Mouse (Mus musculus) forebrain, embryonic 12.5 days (tissue): ENCODE measurements around the gene Majin. TPM values are rescaled to one million over a fixed set of nuclear protein-coding genes. Genes with fewer than 3 reads are reported as not detected.

Experiments
- ATAC-seq: fragments of 200-750 bp; cut with Nextera tagmentation; 2 replicates; pipeline ENCODE4 v1.8.0; 2017; ENCODE audit warnings: moderate TSS enrichment; ENCODE audit not compliant: low FRiP score
- H3K27ac ChIP-seq: fragments of 300-500 bp; sonication (generic); 2 replicates; pipeline ENCODE4 v1.5.1; 2016; ENCODE audit warnings: mild to moderate bottlenecking
- H3K27me3 ChIP-seq: fragments of 300-500 bp; sonication (generic); 2 replicates; pipeline ENCODE4 v1.6.1; 2016; ENCODE audit warnings: mild to moderate bottlenecking
- H3K36me3 ChIP-seq: fragments of 300-500 bp; sonication (generic); replicated peaks from 2 replicates; pipeline ENCODE4 v1.6.1; 2016; ENCODE audit warnings: mild to moderate bottlenecking
- H3K4me1 ChIP-seq: fragments of 300-500 bp; sonication (generic); 2 replicates; pipeline ENCODE4 v1.6.1; 2016
- H3K4me2 ChIP-seq: fragments of 300-500 bp; sonication (generic); 2 replicates; pipeline ENCODE4 v1.6.1; 2016; ENCODE audit warnings: mild to moderate bottlenecking, moderate library complexity
- H3K4me3 ChIP-seq: fragments of 300-500 bp; sonication (generic); replicated peaks from 2 replicates; pipeline ENCODE4 v1.5.1; 2016; ENCODE audit warnings: mild to moderate bottlenecking
- H3K9ac ChIP-seq: fragments of 300-500 bp; sonication (generic); 2 replicates; pipeline ENCODE4 v1.6.1; 2016; ENCODE audit warnings: mild to moderate bottlenecking
- H3K9me3 ChIP-seq: fragments of 300-500 bp; sonication (generic); 2 replicates; pipeline ENCODE4 v1.6.1; 2016
- WGBS: fragments of 180-500 bp; shearing (Covaris S2); methylation state at CpG from one replicate; pipeline ENCODE4 v1.1.7; 2016; 5-methylcytosine and 5-hydroxymethylcytosine counted together
- polyA plus RNA-seq: library from polyadenylated mRNA; unstranded; fragments of >200 nt; fragmentation: Nextera tagmentation; extraction: Ambion mirVana; gene quantifications from 2 replicates; pipeline ENCODE4 v1.2.1, GENCODE M21; 2016

Gene Majin
- polyA plus RNA-seq, 1 experiment from 2014 or later = not detected

GRCm38 (mm10) chr19:6231036-6231435, 46.8 kb downstream of the Majin start:
- no peak for ATAC-seq
- Histone ChIP-seq H3K9ac (peak overlapping the region; percentile 17; the same call in 1 of the 2 replicates), H3K27me3 (no peaks in the 10 kb centered on the region), H3K36me3 (peaks cover 65% of the 10 kb centered on the region), H3K4me2 (no peak overlapping the region), H3K4me3 (no peak overlapping the region), H3K9me3 (no peaks in the 10 kb centered on the region), H3K4me1 (peaks cover 17% of the 10 kb centered on the region), H3K27ac (no peak overlapping the region)
- WGBS = 85% methylated on average over 2 of the region's 2 CpGs

DNA sequence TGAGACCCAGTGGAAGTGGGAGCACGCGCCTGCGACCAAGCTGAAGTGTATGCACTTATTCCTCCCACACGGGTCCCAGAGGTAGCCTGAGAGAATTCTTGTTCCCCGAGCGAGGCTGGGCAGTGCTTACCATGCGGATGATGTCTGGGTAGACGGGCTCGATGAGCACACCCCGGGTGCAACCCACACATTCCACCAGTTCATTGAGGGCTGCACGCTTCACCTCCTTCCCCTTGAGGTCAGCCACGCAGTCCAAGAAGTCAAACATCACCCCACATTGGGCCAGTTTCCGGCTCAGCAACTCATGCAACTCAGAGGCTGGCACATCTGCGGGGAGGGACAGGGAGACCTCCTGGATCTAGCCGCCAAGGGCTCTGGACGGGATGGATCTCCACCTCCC, 49.5 kb downstream of the Majin start:
- 91% methylated on average over 16 of the region's 16 CpGs for WGBS
- Histone ChIP-seq H3K9me3 (no peaks in the 10 kb centered on the region), H3K4me2 (no peak overlapping the region), H3K4me3 (no peak overlapping the region), H3K27ac (no peak overlapping the region), H3K36me3 (peaks cover 47% of the 10 kb centered on the region), H3K9ac (no peak overlapping the region), H3K27me3 (no peaks in the 10 kb centered on the region), H3K4me1 (peaks cover 18% of the 10 kb centered on the region)
- no peak for ATAC-seq

DNA sequence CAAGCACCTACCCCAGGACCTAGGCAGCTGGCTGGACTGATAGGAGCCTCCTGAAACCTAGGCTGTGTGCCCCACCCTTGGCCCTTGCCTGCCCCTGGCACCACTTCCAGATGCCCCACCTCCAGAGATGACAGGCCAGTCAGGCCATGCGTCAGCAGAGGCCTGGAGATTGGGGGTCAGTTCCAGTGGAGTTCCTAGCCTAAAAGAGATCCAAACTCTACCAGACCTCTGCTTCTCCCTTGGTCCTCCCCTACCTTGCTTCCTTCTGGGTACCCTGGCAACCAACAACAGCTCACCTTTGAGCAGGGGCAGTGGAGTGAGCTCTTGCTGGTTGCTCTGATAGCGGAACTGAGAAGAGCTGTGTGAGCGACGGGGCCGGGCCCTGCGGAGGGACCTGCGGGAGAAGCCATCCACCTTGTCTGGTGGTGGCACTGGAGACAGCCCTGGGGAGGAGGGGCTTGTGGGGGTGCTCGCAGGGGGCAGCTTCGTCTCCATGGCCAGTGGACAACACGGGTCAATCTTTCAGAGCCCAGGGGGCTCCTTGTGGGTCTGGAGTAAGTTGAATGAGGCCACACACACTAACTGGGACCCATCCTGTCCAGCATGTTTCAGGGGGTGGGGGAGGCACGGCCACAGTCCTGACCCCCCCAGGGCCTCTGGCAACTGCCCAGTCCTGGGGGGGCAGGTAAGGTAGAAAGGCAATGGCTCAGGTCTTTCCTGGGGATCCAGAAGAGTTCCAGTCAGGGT, 50.3 kb downstream of the Majin start:
- peaks cover 39% of the 10 kb centered on the region for H3K36me3 ChIP-seq
- no peak for ATAC-seq
- H3K9ac ChIP-seq = peak overlapping the region; percentile 80
- peak overlapping the region; percentile 75 for H3K4me2 ChIP-seq
- no peak overlapping the region for H3K27ac ChIP-seq
- no peaks in the 10 kb centered on the region for H3K9me3 ChIP-seq
- WGBS = 63% methylated on average over 10 of the region's 11 CpGs
- peaks cover 18% of the 10 kb centered on the region for H3K4me1 ChIP-seq
- H3K4me3 ChIP-seq = peak overlapping the region; percentile 72
- no peaks in the 10 kb centered on the region for H3K27me3 ChIP-seq

GRCm38 (mm10) chr19:6235084-6236052, 51.2 kb downstream of the Majin start, which contains the start of gene Ppp2r5b:
Ppp2r5b (minus strand) TSS chr19:6235872.
- peak; percentile 94 for ATAC-seq

GRCm38 (mm10) chr19:6236053-6236441, 51.9 kb downstream of the Majin start:
- H3K9ac ChIP-seq = peak overlapping the region; percentile 80
- 0% methylated on average over 9 of the region's 9 CpGs for WGBS
- peak overlapping the region; percentile 75 for H3K4me2 ChIP-seq
- peak overlapping the region; percentile 95 for H3K27ac ChIP-seq
- H3K36me3 ChIP-seq = peaks cover 25% of the 10 kb centered on the region
- peaks cover 20% of the 10 kb centered on the region for H3K4me1 ChIP-seq
- no peaks in the 10 kb centered on the region for H3K9me3 ChIP-seq
- peak; percentile 91 for ATAC-seq
- H3K4me3 ChIP-seq = peak overlapping the region; percentile 72
- H3K27me3 ChIP-seq = no peaks in the 10 kb centered on the region

More at GRCm38 (mm10) chr19:6235084-6236052, 51.2 kb downstream of the Majin start, which contains the start of gene Ppp2r5b:
- Histone ChIP-seq H3K9me3 (no peaks in the 10 kb centered on the region), H3K27me3 (no peaks in the 10 kb centered on the region), H3K4me2 (peak within 1 kb of the TSS; percentile 75), H3K4me3 (peak within 1 kb of the TSS; percentile 72), H3K9ac (peak within 1 kb of the TSS; percentile 80), H3K27ac (peak within 1 kb of the TSS; percentile 95), H3K4me1 (peaks cover 18% of the 10 kb centered on the region), H3K36me3 (peaks cover 32% of the 10 kb centered on the region)
- WGBS = 1% methylated on average over 48 of the region's 48 CpGs

DNA sequence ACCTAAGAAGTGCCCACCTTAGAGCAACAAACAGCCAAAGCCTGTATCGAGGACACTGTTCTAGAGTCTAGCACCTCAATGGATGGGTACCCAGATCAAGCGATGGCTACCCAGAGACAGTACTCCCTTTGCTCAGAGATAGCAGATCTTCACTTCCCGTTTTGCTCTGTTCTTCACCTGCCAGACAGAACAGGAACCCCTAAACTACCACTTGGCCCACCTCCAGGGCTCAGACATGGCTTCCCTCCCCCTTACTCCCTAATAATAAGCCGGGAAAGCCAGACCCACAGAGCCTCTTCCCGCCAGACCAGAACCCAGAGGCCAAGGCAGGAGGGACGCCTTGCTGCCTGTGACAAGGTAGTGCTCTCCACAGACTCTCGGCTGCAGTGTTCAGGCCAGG, 52.7 kb downstream of the Majin start:
- Histone ChIP-seq H3K27ac (no peak overlapping the region), H3K4me3 (no peak overlapping the region)
- 66% methylated on average over 7 of the region's 7 CpGs for WGBS

DNA sequence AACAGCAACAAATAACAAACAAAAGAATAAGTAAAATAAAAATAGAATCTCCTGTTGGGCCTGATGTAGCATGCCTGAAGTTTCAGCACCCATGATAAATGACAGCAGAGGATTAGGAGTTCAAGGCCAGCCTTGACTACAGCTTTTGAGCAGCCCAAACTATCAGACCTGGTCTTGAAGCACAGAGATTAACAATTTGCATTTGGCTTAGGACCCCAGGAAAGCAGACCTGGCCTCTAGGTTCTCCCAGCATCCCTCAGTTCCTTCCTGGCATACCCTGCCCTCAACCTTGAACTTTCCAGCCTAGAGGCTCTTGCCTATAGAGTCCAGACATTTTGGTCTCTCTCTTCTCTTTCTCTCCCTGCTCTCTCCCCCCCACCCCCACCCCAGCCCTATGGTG, 54.6 kb downstream of the Majin start:
- ATAC-seq = no peak

More for the DNA sequence above, 52.7 kb downstream of the Majin start:
- no peaks in the 10 kb centered on the region for H3K27me3 ChIP-seq
- peaks cover 20% of the 10 kb centered on the region for H3K4me1 ChIP-seq
- peaks cover 17% of the 10 kb centered on the region; the same call in 1 of the 2 replicates for H3K36me3 ChIP-seq
- H3K9me3 ChIP-seq = no peaks in the 10 kb centered on the region
- no peak overlapping the region for H3K4me2 ChIP-seq
- no peak for ATAC-seq
- no peak overlapping the region for H3K9ac ChIP-seq

DNA sequence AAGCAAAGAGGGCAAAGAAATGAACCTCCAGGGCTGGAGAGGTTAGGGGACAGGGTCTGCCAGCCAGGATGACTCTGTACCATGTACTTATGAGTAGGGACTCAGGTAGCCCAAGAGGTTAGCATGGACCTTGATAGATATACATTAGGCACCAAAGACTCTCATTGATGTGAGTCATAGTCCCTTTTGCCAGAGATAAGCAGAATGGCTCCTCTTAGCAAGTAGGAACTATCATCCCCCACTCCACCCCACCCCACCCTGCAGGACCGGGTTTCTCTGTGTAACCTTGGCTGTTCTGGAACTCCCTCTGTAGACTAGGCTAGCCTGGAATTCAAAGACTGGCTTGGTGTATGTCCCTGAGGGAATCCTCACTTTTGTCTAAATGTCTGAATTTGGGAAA, 55.9 kb downstream of the Majin start:
- WGBS = 68% methylated on average over 1 of the region's 1 CpGs
- Histone ChIP-seq H3K9ac (no peak overlapping the region), H3K4me1 (peaks cover 20% of the 10 kb centered on the region), H3K4me3 (no peak overlapping the region), H3K27ac (no peak overlapping the region), H3K4me2 (no peak overlapping the region), H3K36me3 (peaks cover 4% of the 10 kb centered on the region), H3K27me3 (no peaks in the 10 kb centered on the region), H3K9me3 (no peaks in the 10 kb centered on the region)
- no peak for ATAC-seq

More for the DNA sequence above, 54.6 kb downstream of the Majin start:
- no peak overlapping the region for H3K27ac ChIP-seq
- H3K36me3 ChIP-seq = peaks cover 3% of the 10 kb centered on the region; the same call in 1 of the 2 replicates
- no peaks in the 10 kb centered on the region for H3K9me3 ChIP-seq
- H3K4me1 ChIP-seq = peaks cover 33% of the 10 kb centered on the region
- no peaks in the 10 kb centered on the region for H3K27me3 ChIP-seq
- H3K9ac ChIP-seq = no peak overlapping the region
- H3K4me2 ChIP-seq = no peak overlapping the region
- no peak overlapping the region for H3K4me3 ChIP-seq

DNA sequence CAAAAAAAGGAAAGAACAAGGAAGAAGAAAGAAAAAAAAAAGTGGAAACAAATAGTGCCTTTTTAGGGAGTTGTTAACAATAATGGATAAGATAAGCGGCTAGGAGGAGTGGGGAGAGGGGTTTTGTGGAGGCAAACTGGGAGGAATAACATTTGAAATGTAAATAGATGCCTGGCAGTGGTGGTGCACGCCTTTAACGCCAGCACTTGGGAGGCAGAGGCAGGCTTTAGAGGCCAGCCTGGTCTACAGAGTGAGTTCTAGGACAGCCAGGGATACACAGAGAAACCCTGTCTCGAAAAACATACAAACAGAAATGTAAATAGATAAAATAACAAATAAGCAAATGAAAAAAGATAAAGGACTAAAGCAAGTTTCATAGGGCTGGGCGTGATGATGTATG, 56.5 kb downstream of the Majin start:
- 40% methylated on average over 5 of the region's 5 CpGs for WGBS
- ATAC-seq = no peak
- H3K4me1 ChIP-seq = peaks cover 19% of the 10 kb centered on the region
- peak overlapping the region; percentile 84 for H3K4me2 ChIP-seq
- no peak overlapping the region for H3K9ac ChIP-seq
- no peaks in the 10 kb centered on the region for H3K9me3 ChIP-seq
- no peaks in the 10 kb centered on the region for H3K27me3 ChIP-seq
- 0 out of 2 replicates have a peak overlapping the region, but pooled peaks have one; percentile 66 for H3K4me3 ChIP-seq
- peaks cover 9% of the 10 kb centered on the region for H3K36me3 ChIP-seq
- no peak overlapping the region for H3K27ac ChIP-seq

- Histone ChIP-seq H3K27ac (peak within 1 kb of the TSS; percentile 37; the same call in 1 of the 2 replicates), H3K27me3 (no peaks in the 10 kb centered on the region)
Observed at GRCm38 (mm10) chr19:6241274-6242107, 57.3 kb downstream of the Majin start, which contains the start of gene Atg2a. Atg2a (plus strand) TSS chr19:6241668.

GRCm38 (mm10) chr19:6242281-6242680, 58.1 kb downstream of the Majin start:
- WGBS = 1% methylated on average over 4 of the region's 4 CpGs

More at GRCm38 (mm10) chr19:6241274-6242107, 57.3 kb downstream of the Majin start, which contains the start of gene Atg2a:
- WGBS = under 1% methylated on average over 55 of the region's 55 CpGs
- ATAC-seq = peak; percentile 95
- Histone ChIP-seq H3K4me1 (peaks cover 16% of the 10 kb centered on the region), H3K9me3 (no peaks in the 10 kb centered on the region), H3K9ac (peak within 1 kb of the TSS; percentile 85), H3K36me3 (peaks cover 13% of the 10 kb centered on the region), H3K4me2 (peak within 1 kb of the TSS; percentile 84), H3K4me3 (peak within 1 kb of the TSS; percentile 66)

More at GRCm38 (mm10) chr19:6242281-6242680, 58.1 kb downstream of the Majin start:
- Histone ChIP-seq H3K4me3 (peak overlapping the region; percentile 66), H3K9me3 (no peaks in the 10 kb centered on the region), H3K4me1 (peaks cover 15% of the 10 kb centered on the region), H3K9ac (peak overlapping the region; percentile 85), H3K27me3 (no peaks in the 10 kb centered on the region), H3K27ac (no peak overlapping the region), H3K36me3 (peaks cover 21% of the 10 kb centered on the region), H3K4me2 (peak overlapping the region; percentile 84)
- ATAC-seq = no peak
